Mouse (Mus musculus) right cerebral cortex, adult 18-20 months (tissue): ENCODE data around the gene Ang.

Source experiments
- DNase-seq: peaks from one replicate; pipeline ENCODE4 v3.0.0; 2022; ENCODE audit warnings: mixed read lengths

Gene Ang

GRCm38 (mm10) chr14:51088970-51089673, 1.8 kb upstream of the Ang start:
- peak; percentile 97 for DNase-seq

GRCm38 (mm10) chr14:51089674-51090076, 1.3 kb upstream of the Ang start:
- no peak for DNase-seq

DNA sequence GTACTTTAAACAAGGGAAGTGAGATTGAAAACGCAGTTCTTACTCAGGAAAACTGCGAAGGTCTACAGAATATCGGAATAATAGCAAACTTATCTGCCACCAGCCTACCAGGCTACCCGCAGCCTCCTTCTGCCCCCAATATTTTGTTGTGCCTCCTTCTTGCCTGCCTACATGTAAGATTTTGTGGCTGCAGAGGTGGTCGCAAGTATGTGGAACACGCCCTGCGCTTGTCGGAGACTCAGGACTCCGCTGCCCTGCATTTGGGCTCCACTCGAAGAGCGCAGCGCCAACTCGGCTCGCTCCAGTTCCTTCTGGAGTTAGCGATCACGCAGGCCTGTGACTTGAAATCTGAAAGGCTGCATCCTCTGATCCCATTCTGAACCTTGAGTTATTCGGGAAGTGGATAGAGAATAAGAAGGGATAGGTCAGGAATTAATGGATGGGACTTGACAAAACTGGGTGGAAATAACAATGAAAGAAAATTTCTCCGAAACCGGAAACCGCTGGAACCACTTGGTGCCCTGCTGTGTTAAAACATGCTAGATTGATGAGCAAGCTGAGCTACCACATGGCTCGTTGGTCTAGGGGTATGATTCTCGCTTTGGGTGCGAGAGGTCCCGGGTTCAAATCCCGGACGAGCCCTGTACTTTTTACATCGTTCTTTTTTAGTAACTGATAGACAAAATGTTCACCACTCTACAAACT, 721 bp upstream of the Ang start:
- DNase-seq = peak; percentile 83

GRCm38 (mm10) chr14:51092073-51092620, 1.2 kb downstream of the Ang start:
- no peak for DNase-seq

- DNase-seq = no peak
Measured at GRCm38 (mm10) chr14:51093496-51093895, 2.5 kb downstream of the Ang start.

- no peak for DNase-seq
Measured at GRCm38 (mm10) chr14:51094096-51094875, 3.3 kb downstream of the Ang start.

- DNase-seq = no peak
Measured at GRCm38 (mm10) chr14:51094921-51095320, 4.0 kb downstream of the Ang start.

DNA sequence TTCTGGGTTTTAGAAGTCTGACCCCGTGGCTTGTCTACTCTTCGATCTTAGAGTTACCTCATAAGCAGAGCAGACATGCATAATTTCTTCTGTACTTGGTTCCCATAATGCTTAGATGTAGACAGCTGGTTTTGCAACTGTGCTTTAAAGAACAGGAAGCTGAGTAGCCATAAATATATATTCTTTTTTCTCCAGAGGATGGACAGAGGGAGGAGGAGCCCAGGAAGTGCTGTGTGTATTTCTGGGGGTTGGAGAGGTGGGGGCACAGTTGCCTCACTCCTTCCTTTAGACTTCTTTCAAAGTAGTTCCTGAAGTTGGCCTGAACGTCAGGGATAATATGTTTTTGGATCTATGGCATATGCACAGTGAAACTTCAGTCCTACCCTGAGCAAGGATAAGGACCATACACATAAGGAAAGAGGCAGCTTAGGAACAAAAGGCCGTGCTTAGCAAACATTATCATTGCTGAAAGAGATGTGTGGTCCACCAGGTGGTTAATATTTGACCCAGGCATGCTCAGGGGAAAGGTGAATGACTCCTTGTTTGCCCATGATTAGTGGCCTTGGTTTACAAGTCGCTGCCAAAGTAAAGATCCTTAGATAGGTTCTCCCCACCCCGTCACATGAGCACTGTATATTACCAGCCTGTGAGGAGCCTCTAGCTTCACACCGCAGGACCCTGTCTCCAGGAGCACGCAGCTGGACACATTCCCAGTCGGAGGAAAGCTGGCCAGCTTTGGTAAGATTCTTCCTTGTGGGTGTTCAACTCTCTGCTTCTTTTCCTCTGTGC, 5.0 kb downstream of the Ang start:
- peak; percentile 18 for DNase-seq

GRCm38 (mm10) chr14:51098300-51098699, 7.3 kb downstream of the Ang start:
- DNase-seq = peak; percentile 86

GRCm38 (mm10) chr14:51098921-51099320, 8.0 kb downstream of the Ang start:
- DNase-seq = no peak

DNA sequence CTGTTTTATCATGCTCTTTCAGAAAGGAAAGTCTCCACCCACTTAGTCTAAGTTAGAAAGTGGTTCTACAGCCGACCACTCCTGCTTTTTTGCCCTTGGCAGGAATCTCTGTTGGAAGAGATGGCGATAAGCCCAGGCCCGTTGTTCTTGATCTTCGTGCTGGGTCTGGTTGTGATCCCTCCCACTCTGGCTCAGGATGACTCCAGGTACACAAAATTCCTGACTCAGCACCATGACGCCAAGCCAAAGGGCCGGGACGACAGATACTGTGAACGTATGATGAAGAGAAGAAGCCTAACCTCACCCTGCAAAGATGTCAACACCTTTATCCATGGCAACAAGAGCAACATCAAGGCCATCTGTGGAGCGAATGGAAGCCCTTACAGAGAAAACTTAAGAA, 10.3 kb downstream of the Ang start:
- no peak for DNase-seq

GRCm38 (mm10) chr14:51103217-51103616, 12.3 kb downstream of the Ang start:
- DNase-seq = peak; percentile 44

DNA sequence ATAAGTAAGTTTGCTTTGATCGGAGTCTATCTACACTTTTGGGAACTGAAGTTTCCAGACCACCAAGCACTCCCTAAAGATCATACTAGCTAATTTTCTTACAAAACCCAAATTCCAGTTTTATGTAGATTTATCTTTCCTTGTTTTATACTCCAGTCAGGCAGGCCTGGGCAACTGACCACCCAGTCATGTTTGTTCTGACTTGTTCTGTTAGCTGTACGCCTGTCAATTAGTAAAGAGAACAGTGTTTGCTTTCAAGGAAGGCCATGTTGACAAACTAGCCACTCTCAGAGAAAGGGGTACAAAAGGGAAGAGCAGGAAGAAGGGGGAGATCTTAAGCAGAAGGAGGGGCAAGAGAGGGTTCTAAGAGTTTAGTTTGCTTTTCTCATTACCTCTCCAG, 13.4 kb downstream of the Ang start:
- no peak for DNase-seq

DNA sequence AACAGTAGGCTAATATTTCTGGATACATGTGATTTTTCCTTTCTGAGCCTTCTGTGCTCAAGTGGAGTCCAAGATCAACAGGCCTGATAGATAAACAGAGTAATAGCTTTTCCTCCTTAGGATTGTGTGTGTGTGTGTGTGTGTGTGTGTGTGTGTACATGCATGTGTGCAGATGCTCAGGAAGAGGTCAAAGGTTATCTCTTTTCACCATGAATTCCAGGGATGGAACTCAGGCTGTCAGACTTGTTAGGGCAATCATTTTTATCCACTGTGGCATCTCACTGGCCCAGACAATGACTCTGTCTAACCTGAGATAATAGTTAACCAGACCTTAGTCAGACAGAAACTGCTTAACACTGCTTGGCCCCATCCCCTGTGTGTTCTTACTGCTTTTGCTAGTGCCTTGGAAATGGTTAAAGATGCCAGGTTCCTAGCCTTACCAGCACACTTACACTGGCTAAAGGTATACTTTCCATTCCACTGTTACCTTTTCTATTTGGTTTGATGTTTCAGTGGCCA, 15.6 kb downstream of the Ang start:
- DNase-seq = no peak

DNA sequence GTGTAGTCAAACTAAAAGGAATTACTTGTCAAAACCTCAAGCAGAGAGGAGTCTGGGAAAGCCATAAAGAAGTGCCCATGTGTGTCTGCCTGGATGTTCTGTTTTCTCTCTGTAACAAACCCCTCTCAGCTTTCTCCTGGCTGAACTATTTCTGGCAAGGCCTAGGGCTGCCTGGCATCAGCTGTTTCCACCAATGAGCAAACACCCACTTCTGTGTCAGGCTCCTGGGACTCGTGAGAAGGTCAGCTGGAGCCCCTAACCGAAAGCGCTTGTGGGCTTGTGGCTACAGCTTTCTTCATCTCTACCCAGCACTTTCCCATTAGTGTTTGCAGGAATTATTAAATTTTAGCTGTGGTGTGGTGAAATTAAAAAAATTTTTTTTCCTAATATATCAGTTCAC, 21.0 kb downstream of the Ang start:
- DNase-seq = no peak

DNA sequence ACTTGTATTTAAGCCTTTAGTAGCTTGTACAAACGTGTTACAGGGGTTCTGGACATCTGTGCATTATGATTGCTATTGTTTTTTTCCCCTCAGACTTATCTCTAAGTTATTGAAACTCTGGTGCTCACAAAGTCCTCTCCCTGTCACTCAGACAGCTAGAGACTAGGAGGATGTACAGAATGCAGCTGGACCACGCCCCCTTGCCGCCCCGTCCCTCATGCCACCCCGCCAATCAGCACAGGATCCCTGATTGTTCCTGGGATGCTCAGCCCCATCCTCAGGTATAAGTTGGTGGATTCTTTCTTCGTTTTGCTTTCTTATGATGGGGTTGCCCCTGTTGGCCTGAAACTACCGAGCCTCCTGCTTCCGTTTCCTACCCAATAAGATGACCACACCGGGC, 22.5 kb downstream of the Ang start:
- DNase-seq = no peak

DNA sequence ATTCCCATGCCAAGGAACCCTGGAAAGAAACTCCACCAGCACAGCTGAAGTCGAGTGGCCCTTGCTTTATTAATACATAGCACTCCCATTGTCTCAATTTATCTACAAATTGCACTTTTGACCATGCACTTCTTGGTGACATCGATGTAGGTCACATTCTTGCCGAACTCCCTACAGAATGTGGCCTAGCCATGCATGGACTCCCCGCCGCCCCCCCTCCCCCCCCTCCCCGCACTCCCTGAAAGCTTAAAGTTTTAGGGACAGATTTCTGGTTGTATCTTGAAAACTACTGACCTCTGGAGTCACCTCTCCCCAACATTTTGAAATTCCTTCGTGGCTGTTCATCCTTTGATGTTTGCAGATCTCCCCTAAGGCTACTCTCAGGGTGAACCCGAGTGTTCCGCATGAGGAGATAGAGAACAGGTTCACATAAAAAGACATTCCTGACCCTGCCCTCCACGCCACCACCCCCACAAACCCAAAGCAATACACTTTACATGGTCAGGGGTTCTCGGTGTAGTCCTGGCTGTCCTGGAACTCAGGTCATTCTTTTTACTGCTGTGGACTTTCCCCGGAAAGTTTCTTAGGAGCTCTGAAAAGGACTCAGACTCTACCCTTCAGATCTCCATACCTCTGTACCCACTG, 23.1 kb downstream of the Ang start, which contains the start of gene Eddm3b:
Gene Eddm3b, plus strand, starts transcription at position 511 of the 645 bp plus-strand sequence.
- no peak for DNase-seq

- DNase-seq = no peak
Measured at GRCm38 (mm10) chr14:51125684-51126083, 34.7 kb downstream of the Ang start.

DNA sequence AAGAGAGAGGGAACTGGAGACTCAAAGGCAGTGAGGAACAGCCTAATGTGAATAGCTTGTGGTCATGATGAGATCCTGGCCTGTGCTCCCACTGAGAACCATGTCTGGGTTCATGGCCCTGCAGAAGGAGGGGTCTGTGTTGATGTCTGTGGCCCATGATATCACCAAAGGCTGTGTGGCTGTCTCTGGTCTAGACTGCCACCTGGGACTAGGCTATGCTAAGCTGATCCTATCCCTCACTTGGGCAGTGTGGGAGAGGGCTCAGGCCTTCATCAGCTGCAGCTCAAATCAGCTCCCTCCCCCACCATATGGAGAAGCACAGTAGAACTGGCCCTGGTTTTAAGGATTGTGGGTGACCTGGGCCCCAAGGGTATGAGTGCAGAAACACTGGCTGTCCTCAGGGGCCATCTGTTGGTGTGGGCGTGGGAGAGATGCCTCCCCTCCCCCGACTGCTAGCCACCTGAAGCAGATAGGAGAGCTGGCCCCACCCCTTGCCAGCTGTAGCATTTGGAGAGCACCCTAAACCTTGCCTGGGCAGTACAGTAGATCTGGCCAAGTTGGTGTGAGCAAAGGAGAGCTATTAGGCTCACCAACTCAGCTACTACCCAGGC, 36.8 kb downstream of the Ang start:
- DNase-seq = no peak

DNA sequence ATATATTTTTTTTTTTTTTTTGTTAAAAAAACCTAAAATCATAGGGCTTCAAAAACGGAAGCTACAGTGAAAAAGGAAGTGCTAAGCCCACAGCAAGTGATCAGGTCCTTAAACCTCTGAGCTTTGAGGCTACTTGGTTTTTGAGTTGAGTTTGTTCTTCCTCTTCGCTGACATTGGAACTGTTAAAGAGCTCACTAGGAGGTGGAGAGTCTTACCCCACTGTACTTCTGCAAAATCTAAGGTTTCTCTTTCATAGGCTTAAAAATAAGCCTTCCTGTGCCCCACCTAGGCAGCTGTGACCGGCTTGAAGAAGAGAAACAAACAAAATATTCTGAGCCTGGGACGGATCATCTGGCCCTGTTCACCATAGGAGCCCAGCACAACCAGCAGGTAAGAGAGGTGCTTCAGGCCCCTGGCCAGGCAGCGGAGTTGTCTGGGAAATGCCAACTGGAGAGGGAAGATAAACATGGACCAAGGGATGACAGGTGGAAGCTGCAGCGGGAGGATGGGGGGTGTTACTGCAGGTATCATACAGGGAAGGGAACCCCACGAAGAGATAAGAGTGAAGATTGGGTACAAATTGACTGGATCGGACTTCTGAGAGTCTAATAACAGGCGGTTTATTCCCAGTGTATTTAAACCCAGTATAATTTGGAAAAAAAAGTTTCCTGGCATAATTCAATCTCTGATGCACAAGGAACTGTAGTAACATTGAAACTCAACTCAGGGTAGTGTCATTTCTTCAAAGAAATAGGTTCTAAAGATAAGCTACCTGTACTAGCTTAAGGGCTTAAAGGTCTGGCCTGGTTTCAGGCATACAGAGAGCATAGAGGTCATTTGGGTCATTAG, 38.0 kb downstream of the Ang start:
- no peak for DNase-seq
